Mouse (Mus musculus): ENCODE data around the gene Gba2. TPM values are rescaled to one million over a fixed set of nuclear protein-coding genes. Genes with fewer than 3 reads are reported as not detected.

The Gba2 gene
- polyA plus RNA-seq (2011; ENCODE audit: insufficient read length, low read depth, missing spikeins) = 4.5 and 7.6 TPM in 2 replicates

GRCm38 (mm10) chr4:43578376-43579204 is at the start of gene Gba2, which contains the start of gene Rgp1:
Gene Gba2 (minus strand): TSS chr4:43578873.
Gene Rgp1 (plus strand): TSS chr4:43578715.
- peaks cover 5% of the 10 kb centered on the region; the same call in 1 of the 2 replicates for H3K4me1 ChIP-seq (ENCODE audit: control insufficient read depth, insufficient read depth, low read length)
- H3K4me3 ChIP-seq (ENCODE audit: insufficient read depth, low read length) = peak within 1 kb of the TSS; percentile 78
- peak within 1 kb of the TSS; percentile 48 for H3K27ac ChIP-seq (ENCODE audit: insufficient read depth, low read length)
- TF ChIP-seq CTCF (IDR thresholded peaks at IDR 0.05; ENCODE audit: borderline replicate concordance, insufficient read depth, low read length) (no peak), POLR2A (IDR thresholded peaks at IDR 0.05; ENCODE audit: low read depth, low read length) (peak; percentile 94)

DNA sequence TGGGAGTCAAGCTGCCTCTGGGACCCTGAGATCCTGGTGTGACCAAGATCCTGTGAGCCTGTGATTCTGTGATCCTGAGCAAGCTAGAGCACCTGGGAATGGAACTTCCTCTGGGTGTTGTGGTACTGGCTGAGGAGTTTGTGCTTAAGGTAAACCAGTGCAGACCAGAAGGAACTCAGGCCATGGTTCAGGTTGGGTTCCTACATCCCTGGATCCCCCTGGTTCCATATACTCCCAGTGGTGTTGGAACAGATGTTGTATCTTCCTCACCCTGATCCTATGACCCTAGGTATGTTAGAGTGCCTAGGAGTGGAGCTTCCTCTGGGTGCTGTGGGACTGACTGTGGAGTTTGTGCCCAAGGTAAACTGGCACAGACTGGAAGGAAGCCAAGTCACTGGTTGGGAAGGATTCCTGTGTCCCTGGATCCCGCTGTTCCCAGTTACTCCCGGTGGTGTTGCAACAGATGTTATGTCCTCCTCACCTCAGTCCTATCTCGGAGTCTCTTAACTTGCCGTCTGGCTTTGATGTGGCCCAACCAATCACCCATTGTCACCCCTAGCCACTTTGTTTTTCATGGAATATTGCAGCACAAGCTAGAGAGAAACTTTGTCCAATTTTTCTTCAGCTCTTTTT is 41.6 kb upstream of the Gba2 start:
- H3K27ac ChIP-seq (ENCODE audit: insufficient read depth, low read length) = no peak overlapping the region
- H3K4me1 ChIP-seq (ENCODE audit: control insufficient read depth, insufficient read depth, low read length) = no peaks in the 10 kb centered on the region
- H3K4me3 ChIP-seq (ENCODE audit: insufficient read depth, low read length) = no peak overlapping the region
- TF ChIP-seq POLR2A (IDR thresholded peaks at IDR 0.05; ENCODE audit: low read depth, low read length) = no peak
- TF ChIP-seq CTCF (IDR thresholded peaks at IDR 0.05; ENCODE audit: borderline replicate concordance, insufficient read depth, low read length) = no peak

GRCm38 (mm10) chr4:43613060-43613730 is 34.5 kb upstream of the Gba2 start:
- H3K27ac ChIP-seq (ENCODE audit: insufficient read depth, low read length) = no peak overlapping the region
- no peak for TF ChIP-seq POLR2A (IDR thresholded peaks at IDR 0.05; ENCODE audit: low read depth, low read length)
- no peak overlapping the region for H3K4me3 ChIP-seq (ENCODE audit: insufficient read depth, low read length)
- H3K4me1 ChIP-seq (ENCODE audit: control insufficient read depth, insufficient read depth, low read length) = no peaks in the 10 kb centered on the region

- H3K4me1 ChIP-seq (ENCODE audit: control insufficient read depth, insufficient read depth, low read length) = no peaks in the 10 kb centered on the region
- no peak overlapping the region for H3K4me3 ChIP-seq (ENCODE audit: insufficient read depth, low read length)
- H3K27ac ChIP-seq (ENCODE audit: insufficient read depth, low read length) = no peak overlapping the region
- no peak for TF ChIP-seq POLR2A (IDR thresholded peaks at IDR 0.05; ENCODE audit: low read depth, low read length)
- no peak for TF ChIP-seq CTCF (IDR thresholded peaks at IDR 0.05; ENCODE audit: borderline replicate concordance, insufficient read depth, low read length)
These were observed 33.9 kb upstream of the Gba2 start for GRCm38 (mm10) chr4:43612534-43612933.

- Histone ChIP-seq H3K4me1 (ENCODE audit: control insufficient read depth, insufficient read depth, low read length) (peaks cover 6% of the 10 kb centered on the region; the same call in 1 of the 2 replicates), H3K4me3 (ENCODE audit: insufficient read depth, low read length) (no peak overlapping the region)
- TF ChIP-seq CTCF (IDR thresholded peaks at IDR 0.05; ENCODE audit: borderline replicate concordance, insufficient read depth, low read length) = no peak
- TF ChIP-seq POLR2A (IDR thresholded peaks at IDR 0.05; ENCODE audit: low read depth, low read length) = no peak
These were observed 26.3 kb upstream of the Gba2 start for GRCm38 (mm10) chr4:43604751-43605685.

GRCm38 (mm10) chr4:43604099-43604498 is 25.4 kb upstream of the Gba2 start:
- TF ChIP-seq POLR2A (IDR thresholded peaks at IDR 0.05; ENCODE audit: low read depth, low read length) (no peak), CTCF (IDR thresholded peaks at IDR 0.05; ENCODE audit: borderline replicate concordance, insufficient read depth, low read length) (no peak)
- Histone ChIP-seq H3K27ac (ENCODE audit: insufficient read depth, low read length) (no peak overlapping the region), H3K4me3 (ENCODE audit: insufficient read depth, low read length) (no peak overlapping the region), H3K4me1 (ENCODE audit: control insufficient read depth, insufficient read depth, low read length) (peaks cover 6% of the 10 kb centered on the region; the same call in 1 of the 2 replicates)

More at GRCm38 (mm10) chr4:43604751-43605685, 26.3 kb upstream of the Gba2 start:
- no peak overlapping the region for H3K27ac ChIP-seq (ENCODE audit: insufficient read depth, low read length)

DNA sequence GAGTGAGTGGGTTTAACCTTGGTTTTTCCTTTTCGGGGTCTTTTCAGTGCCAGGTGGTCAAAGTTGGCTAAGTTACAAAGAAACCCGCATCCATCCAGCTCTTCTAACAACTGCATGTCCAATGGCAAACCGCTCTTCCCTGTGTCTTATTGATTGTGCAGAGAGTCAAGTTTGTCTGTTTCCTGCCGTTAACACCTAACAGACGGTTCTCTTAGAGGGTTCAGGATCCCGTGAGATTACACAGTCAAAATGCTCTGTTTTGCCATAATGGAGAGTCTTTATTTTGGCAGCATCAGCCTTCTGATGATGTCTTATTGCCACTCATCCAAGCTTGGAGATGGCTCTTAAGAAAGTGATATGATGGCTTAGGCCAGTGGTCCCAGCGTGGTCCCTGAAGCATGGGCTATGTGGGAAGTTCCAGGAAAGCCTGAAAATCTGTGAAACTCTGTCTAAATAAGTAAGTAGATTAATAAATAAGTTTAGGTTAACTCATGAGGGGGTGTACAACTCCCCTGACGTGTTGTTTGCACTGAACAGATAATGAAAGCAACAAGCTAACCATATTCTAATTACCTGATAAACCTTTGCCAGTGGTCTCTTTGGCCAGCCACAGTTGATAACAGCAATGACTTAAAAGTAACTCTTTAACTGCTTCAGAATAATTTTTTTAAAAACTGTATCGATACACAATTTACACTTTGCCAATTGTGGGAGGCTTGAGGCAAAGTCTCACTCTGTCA is 21.7 kb upstream of the Gba2 start:
- TF ChIP-seq CTCF (IDR thresholded peaks at IDR 0.05; ENCODE audit: borderline replicate concordance, insufficient read depth, low read length) (no peak), POLR2A (IDR thresholded peaks at IDR 0.05; ENCODE audit: low read depth, low read length) (no peak)
- Histone ChIP-seq H3K4me1 (ENCODE audit: control insufficient read depth, insufficient read depth, low read length) (peaks cover 10% of the 10 kb centered on the region), H3K27ac (ENCODE audit: insufficient read depth, low read length) (no peak overlapping the region), H3K4me3 (ENCODE audit: insufficient read depth, low read length) (no peak overlapping the region)

- Histone ChIP-seq H3K27ac (ENCODE audit: insufficient read depth, low read length) (no peak overlapping the region), H3K4me1 (ENCODE audit: control insufficient read depth, insufficient read depth, low read length) (peaks cover 4% of the 10 kb centered on the region), H3K4me3 (ENCODE audit: insufficient read depth, low read length) (no peak overlapping the region)
- TF ChIP-seq POLR2A (IDR thresholded peaks at IDR 0.05; ENCODE audit: low read depth, low read length) (no peak), CTCF (IDR thresholded peaks at IDR 0.05; ENCODE audit: borderline replicate concordance, insufficient read depth, low read length) (no peak)
These were observed 20.1 kb upstream of the Gba2 start for GRCm38 (mm10) chr4:43598650-43599380.
